Mouse (Mus musculus) heart, postnatal 14 days (tissue): ENCODE results near the gene Rasl10a. TPM values are rescaled to one million over a fixed set of nuclear protein-coding genes. Genes with fewer than 3 reads are reported as not detected.
"Not testable (repeated sequence)": the region's sequence is repeated elsewhere in the genome, so short reads cannot be mapped to it uniquely, and the experiment has no call there.

Experiments used
- DNase-seq, 2 experiments: peaks; one replicate each; pipeline ENCODE4 v3.0.0; 2021 to 2022
- intact Hi-C: fragments of 180-260 bp; cut with DNase I; formaldehyde crosslinking; loops from one replicate; pipeline ENCODE4 v1.15.1; 2025
- total RNA-seq, 2 experiments: library from RNA; stranded (reverse); gene quantifications; 2 replicates each; pipeline ENCODE4 v1.2.3; 2021

The Rasl10a gene
- total RNA-seq, 2 experiments from 2014 or later: 3.7 to 4.4 TPM

DNA sequence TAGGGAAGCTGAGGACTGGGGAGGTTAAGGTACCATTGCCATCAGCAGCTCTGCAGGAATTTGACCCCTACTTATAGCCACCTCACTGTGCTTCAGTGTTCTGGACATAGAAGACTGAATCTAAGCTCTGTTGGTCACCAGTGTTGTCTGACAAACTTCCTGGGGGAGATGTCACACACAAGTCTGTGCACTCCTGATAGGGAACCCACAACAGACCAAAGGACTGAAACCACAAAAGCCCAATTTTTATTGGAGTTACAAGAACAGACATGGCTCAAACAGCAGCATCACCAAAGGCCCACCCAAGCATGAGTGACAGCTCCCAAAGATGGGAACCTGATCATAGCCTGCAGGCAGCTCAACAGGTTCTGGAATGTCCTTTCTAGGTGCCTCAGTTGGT, 9.1 kb downstream of the Rasl10a start:
- intact Hi-C loops: no loop called here
- no peak for DNase-seq

DNA sequence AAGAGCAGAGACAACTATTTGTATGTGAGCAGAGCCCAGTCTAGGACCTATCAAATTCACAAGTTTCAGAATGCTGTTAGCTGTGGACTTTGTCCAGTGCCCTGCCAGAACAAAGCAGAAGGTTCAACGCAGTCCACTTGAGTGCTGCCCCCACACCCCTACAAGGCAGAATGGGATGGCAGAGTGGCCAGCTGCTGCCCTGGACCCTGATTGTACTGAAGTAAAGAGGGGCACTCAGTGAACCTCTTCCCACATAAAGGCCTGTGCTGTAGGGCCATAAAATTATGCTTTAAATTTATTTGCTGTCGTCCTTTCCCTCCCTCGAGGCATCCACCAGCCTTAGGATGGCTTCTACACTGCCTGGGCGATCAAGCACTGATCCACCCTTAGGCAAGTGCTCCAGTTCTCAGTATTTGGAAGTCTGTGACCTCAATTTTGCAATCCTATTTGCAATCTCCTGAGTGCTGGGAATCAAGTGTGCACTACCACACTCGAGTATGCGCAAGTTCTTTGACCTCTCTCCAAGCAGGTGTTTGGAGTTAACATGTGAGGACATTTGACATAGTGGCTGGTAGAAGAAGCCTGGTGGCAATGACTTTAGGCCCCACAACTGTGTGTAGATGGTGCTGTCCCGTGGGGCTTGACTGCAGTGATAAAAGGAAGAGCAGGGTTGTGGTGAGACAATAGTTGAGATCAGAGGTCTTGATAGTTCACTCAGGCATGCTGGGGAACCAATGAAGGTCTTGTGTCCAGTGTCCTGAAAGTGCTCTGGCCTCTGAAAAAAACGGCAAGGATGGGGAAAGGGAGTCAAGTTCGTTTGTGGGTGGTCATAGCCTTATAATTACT, 10.4 kb downstream of the Rasl10a start:
- no peak for DNase-seq
- intact Hi-C loops: no loop called here

DNA sequence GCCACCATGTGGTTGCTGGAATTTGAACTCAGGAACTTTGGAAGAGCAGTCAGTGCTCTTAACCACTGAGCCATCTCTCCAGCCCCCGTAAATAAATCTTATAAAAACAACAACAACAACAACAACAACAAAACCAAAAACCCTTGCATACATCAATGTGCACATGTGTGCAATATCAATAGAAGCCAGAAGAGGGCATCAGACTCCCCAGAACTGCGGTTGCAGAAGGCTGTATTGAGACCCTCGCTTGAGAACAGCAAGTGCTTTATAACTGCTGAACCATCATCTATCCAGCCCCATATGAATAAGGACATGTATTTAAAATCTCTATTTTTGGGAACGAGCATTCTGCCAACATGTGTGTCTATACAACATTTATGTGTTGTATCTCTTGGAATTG, 17.0 kb downstream of the Rasl10a start:
- peak in 1 of 2 experiments; percentile 37 for DNase-seq

DNA sequence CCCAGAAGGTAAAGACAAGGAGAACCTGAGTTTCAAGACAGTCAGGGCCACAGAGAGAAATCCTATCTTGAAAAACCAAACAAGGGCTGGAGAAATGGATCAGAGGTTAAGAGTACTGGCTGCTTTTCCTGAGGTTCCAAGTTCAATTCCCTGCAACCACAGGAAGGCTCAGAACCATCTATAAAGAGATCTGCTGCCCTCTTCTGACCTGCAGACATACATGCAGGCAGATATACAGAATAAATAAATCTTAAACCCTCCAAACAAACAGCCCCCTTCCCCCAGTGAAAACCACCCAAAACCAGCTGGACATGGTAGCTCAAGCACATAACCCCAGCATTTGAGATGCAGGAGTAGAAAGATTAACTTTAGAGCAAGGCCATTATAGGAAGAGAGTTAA, 17.8 kb downstream of the Rasl10a start:
- intact Hi-C loops: no loop called here
- DNase-seq: no peak

More for the DNA sequence above, 17.0 kb downstream of the Rasl10a start:
- intact Hi-C loops: no loop called here

DNA sequence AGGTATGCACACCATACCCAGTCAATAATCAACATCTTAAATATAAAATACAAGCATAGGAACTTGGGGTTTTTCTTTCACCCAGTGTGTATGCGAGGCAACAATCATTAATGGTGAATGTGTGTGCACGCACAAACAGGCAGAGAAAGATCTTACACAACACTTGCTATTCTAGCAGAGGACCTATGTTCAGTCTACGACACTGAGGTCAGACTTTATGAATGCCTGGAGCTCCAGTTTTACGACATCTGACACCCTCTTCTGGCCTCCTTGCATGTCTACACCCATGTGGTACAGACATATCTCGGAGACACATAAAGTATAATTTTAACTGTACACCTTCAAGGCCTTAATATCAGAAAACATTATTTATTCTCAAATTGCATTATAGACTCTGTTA, 18.9 kb downstream of the Rasl10a start:
- DNase-seq, intact Hi-C loops: not testable (repeated sequence)

DNA sequence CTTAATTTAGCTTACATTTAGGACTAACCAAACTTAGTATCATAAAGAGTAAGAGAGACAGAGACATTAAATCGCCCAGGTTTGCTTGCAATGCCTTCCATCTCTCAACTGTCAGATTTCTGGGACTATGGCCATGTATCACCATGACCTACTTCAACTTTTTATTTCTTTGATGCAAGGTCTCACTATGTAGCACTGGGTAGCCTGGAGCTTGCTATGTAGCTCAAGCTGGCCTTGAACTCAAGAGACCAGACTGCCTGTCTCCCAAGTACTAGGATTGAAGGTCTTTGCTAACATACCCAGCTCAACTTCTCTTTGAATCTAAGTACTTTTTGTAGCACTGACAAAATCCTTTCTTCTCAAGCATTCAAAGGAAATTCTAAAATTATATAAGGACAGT, 31.2 kb downstream of the Rasl10a start:
- intact Hi-C loops: loop anchor here (2.0 kb wide), 1 partner anchor 16 kb away; no protein-coding TSS in a partner anchor

DNA sequence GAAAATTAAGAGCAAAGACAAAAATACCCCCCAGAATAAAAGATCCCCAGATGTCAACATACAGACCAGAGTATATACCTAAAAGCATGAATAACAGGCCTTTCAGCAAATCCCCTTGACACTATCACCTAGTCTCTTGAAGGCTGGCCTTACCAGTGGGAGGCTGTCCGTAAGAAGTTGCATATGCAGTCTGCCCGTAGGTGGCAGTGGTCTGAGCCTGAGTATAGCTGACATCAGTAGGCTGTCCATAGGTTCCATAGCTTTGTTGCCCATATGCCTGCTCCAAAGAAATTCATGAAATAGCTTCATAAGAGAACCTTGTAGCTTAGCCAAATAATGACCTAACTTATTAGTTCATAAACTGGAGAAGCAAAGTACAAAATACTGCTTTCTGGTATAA, 33.8 kb downstream of the Rasl10a start:
- intact Hi-C loops: no loop called here
- DNase-seq: no peak

More for the DNA sequence above, 31.2 kb downstream of the Rasl10a start:
- DNase-seq: no peak

DNA sequence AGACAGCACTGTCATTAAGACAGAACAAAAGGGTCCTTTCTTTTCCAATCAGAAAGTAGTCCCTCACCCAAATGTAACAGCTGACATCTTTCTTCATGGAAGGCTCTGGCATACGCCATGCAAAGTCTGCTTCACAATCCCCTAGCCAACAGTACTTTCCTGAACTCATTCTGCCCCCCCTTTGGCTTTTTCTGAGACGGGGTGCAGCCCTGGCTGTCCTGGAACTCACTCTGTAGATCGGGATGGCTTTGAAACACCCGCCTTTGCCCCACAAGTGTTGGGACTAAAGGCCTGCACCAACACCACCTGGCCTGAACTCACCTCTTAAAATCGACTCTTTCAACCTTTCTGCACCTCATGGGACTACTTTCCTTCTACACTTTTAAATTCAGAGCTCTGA, 37.9 kb downstream of the Rasl10a start:
- DNase-seq: no peak
- intact Hi-C loops: no loop called here

DNA sequence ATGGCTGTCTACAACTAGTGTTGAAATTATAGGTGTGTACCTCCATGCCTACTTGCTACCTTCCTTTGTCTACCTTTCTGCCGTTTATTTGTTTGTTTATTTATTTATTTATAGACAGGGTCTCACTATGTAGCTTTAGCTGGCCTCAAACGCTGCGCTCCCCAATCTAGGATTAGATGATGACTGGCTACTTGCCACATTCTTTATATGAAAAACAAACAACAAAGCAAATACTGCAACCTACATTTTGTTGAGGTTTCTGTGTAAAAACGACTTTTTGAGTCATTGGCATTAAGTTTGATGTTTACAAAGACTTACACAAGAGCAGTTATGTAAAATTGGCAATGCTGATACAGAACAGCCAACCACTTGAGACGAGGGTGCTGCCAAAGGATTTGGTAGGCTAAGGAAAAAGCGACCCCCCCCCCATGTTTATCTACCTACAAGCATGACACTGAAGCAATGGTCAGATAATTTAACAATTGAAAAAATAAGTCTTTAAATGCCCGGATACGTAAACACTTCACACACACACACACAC, 38.6 kb downstream of the Rasl10a start:
- DNase-seq: no peak
- intact Hi-C loops: no loop called here

DNA sequence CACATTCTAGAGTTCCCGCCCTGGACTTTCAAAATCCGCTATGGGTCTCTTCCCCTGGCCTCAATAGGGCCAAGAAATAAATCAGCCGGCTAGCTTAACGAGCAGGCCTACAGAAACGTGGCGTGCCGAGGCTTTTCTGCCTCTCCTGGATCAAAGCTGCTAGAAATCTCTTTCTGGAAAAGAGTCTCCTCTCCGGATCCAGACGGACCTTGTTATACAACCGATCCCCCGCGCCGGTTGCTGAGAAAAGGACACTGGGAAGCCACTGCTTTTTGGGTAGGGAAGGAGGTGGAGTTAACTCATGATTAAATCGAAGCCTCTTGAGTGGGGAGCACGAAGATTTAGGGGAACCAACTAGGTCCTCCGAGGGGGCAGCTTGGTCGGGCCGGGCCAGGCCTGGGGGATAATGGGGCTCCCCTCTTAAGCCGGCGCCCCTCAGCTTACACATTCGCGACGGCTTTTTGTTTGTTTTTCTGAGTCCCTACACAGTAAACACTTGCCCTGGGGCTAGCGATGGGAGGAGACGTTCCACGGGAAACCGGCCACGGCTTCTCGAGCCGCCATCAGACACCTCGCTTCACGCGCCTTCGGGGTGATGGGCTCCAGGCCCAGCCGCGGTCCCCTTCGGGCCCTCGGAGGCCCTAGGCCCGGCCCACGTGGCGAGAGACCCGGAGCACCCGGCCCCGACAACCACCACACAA, 40.3 kb downstream of the Rasl10a start:
- DNase-seq: peak; percentile 34 to 42
- intact Hi-C loops: no loop called here

DNA sequence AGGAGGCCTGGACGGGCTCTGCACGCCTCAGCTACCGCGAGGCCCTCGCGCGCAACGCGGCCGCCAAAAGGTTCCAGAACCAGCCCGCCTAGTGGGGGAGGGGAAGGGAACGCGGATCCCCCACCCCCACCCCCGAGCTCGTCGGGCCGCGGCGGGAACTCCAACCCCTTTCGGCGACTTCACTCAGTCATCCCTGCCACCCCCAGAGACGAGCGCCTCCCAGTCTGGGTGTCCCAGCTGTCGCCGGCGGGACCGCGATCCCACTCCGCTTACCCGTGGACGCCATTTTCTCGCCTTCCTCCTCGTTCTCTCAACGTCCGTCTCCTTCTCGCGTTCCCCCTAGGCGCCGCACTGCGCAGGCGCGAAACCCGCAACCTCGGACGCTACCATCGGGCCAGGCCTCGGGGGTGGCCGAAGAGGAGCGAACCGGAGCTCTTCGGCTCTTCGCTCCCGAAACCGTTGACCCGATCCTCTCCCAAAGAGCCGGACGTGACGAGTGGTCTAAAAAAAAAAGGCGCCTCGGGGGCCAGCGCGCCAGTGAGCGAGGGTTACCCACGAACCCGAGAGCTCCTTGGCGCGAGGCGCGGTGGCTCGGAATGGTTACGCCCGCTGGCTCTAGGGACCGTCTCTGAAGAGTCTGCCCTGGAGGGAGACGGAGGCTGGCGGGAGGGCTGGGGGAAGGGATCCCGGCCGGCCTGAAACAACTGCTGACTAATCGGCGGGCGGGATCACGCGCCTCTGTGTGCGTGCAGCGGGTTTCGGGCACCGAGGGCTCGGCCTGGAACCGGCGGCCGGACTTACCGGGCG, 41.0 kb downstream of the Rasl10a start, which contains the start of the genes Rhbdd3 and Ewsr1:
Gene Rhbdd3 (plus strand): TSS at position 191 of the 807 bp plus-strand sequence.
Gene Ewsr1 (minus strand): TSS at position 531 of the 807 bp plus-strand sequence.
- intact Hi-C loops: no loop called here

DNA sequence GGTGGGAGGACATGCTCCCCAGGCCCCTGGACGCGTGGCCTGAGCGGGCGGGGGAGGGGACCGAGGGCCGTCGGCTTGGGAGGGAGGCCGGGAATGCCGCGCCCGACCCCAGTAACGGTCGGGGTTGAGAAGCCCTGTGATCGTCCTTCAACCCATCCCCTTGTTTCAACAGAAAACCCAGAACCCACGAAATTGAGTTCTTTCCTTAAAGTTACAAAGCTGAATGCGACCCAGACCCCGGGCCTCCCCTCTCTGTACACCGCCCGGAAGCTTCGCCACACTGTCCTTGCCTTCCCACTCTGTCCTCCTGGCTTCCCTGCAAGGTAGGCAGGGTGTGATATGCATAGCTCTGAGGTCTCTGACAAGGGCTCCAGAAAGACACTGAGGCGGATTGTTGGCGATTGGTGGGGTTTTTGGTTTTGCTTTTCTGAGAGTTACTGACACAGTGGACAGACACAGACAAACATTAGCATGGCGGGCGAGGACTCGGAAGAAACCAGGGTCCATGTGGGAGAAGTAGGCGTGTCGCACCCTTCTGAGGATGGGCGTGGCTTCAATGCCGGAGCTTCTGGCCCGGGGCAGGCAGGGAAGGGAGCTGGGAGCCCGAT, 41.8 kb downstream of the Rasl10a start:
- intact Hi-C loops: no loop called here

More for the DNA sequence above, 41.0 kb downstream of the Rasl10a start, which contains the start of the genes Rhbdd3 and Ewsr1:
- peak; percentile 99 for DNase-seq

DNA sequence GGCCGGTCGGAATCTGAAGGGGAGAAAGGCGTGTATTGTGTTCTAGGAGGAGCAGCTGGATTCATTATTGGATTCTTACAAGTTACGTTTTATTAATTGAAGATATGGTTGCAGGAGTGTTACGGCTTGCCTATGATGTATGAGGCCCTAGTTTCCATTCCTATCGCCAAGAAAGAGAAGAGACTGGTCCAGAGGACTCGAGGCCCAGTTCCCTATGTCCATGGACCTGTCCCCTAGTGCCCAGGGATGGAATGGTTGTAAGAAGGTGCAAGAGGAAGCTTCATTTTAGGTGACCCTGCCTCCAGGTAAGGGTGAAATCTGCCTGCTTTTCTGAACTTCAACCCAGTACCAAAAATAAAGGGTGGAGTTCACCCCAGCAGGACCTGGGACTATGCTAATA, 42.4 kb downstream of the Rasl10a start:
- intact Hi-C loops: no loop called here
- no peak for DNase-seq

More for the DNA sequence above, 41.8 kb downstream of the Rasl10a start:
- DNase-seq: peak; percentile 82 to 84

DNA sequence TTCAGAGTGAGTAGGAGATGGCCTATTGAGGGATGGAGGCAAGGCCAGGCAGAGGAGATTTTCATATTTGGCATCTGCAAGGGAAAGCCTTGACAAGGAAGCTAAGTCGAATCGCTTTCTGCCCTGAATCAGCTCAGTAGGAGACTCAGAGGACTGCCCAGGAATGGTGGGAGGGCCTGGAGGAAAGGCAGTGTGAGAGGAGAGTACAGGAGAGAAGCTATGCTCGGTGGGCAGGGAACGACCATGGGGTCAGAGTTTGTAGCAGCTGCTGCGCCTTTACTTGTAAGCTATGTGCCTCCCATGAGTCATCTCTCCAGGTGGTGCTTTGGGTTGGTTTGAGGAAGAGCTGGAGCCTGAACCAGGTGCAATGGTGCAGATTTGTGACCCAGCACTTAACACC, 42.9 kb downstream of the Rasl10a start:
- intact Hi-C loops: no loop called here
- DNase-seq: no peak

DNA sequence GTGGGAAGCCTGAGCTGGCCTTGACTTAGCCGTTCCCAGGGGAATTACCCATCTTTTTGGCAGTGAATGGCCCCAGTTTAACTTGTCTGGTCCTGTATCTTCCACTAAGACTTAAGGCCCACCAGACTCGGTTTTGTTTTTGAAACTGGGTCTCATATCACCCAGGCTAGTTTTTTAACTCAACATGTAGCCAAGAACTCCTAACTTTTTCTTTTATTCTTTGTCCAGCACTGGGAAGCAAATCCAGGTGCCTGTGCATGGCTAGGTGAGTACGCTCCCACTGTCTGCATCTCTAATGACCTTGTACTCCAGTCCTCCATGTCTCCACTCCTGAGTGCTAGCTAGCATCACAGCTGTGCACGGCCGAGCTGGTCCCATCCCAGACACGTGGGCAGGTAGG, 43.7 kb downstream of the Rasl10a start:
- intact Hi-C loops: no loop called here
- no peak for DNase-seq

DNA sequence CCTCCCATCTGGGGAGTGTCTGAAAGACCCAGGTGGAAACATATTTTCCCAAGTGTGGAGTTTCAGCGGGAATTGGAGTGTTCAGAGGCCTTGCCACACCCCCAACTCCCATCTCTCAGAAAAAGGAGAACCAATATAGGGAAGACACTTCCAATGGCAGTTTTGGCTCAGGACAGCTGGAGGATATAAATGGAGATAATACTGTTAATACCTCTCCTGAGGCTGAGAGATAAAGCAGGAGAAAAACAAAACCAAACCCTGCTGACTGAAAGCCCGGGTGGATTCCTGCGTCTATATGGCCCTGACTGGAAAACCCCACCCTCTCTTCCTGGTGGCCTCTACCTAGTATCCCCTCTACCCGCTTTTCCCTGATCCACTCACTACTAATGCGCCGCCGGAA, 44.5 kb downstream of the Rasl10a start:
- intact Hi-C loops: no loop called here

DNA sequence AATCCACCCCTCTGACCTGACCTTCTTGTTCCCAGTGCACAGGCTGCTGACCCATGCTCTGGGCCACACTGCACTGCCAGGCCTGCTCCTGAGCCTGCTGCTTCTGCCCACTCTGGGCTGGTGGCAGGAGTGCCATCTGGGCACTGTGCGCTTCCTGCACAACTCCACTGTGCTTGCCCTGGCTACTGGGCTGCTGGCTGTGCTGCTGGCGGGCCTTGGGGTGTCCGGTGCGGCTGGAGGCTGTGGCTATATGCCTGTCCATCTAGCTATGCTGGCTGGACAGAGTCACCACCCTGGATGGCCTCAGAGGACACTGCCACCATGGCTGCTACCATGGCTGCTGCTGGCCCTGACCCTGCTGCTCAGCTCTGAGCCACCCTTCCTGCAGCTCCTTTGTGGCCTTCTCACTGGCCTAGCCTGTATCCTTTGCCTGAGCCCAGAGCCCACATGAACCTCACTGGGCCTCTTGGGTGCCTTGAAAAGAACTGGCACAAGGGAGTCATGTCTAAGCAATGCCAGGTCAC, 46.1 kb downstream of the Rasl10a start:
- intact Hi-C loops: no loop called here
- no peak for DNase-seq

More for the DNA sequence above, 44.5 kb downstream of the Rasl10a start:
- no peak for DNase-seq

DNA sequence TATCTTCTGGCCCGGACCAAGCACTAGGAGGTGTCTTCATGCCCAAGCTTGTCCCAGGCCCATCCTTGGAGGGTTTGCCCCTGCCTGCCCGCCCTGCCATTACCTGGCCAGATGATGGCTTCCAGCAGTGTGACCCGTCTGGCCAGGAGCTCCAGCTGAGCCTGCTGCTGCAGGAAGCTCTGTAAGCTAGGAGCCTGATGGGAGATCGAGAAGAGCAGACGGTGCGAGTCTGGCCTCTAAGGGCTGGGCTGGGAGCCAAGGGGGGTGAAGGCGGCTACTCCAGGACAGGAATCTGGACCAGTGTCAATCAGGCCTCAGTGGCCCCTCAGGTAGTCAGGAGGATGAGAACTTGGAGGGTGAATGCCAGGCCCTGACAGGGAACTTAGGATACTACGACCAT, 51.5 kb downstream of the Rasl10a start:
- no peak for DNase-seq
- intact Hi-C loops: no loop called here
